Mouse (Mus musculus) MEL (cell line): Measurements from ENCODE around the gene Myl7. TPM values are rescaled to one million over a fixed set of nuclear protein-coding genes. Genes with fewer than 3 reads are reported as not detected.

Experiments used
- DNase-seq: peaks from one replicate; pipeline ENCODE4 v3.0.0; 2011; ENCODE audit warnings: low read depth, low spot score
- H3K27ac ChIP-seq: 2 replicates; pipeline ENCODE4 v1.5.1; 2012; ENCODE audit warnings: low read depth, mild to moderate bottlenecking, control low read depth, low read length, moderate library complexity; ENCODE audit not compliant: control insufficient read depth
- H3K27me3 ChIP-seq, 2 experiments: fragments of 150-350 bp in 1 of 2; sonication (generic) in 1 of 2; 2 replicates each; pipeline ENCODE4 v1.6.1; 2012; ENCODE audit warnings: low read length in 2 of 2, mild to moderate bottlenecking in 2 of 2, improper control_type of control experiment in 1 of 2, moderate library complexity in 1 of 2; ENCODE audit not compliant: insufficient read depth in 2 of 2, control insufficient read depth in 1 of 2
- H3K36me3 ChIP-seq, 2 experiments: 2 replicates each; pipeline ENCODE4 v1.6.1; 2012 to 2014; ENCODE audit warnings: low read length in 2 of 2, improper control_type of control experiment in 1 of 2, inconsistent platforms in 1 of 2, mild to moderate bottlenecking in 1 of 2; ENCODE audit not compliant: insufficient read depth in 2 of 2, control insufficient read depth in 1 of 2
- H3K4me1 ChIP-seq, 2 experiments: fragments of 150-350 bp in 1 of 2; sonication (generic) in 1 of 2; 2 replicates each; pipeline ENCODE4 v1.6.1; 2012; ENCODE audit warnings: low read length in 2 of 2, improper control_type of control experiment in 1 of 2, mild to moderate bottlenecking in 1 of 2; ENCODE audit not compliant: insufficient read depth in 2 of 2, control insufficient read depth in 1 of 2
- H3K4me3 ChIP-seq, 2 experiments: fragments of 150-350 bp in 1 of 2; sonication (generic) in 1 of 2; 2 replicates each; pipeline ENCODE4 v1.5.1; 2012; ENCODE audit warnings: low read depth in 2 of 2, low read length in 2 of 2, mild to moderate bottlenecking in 2 of 2, moderate library complexity in 2 of 2, control low read depth in 1 of 2, improper control_type of control experiment in 1 of 2; ENCODE audit not compliant: control insufficient read depth in 1 of 2, insufficient read depth in 1 of 2
- H3K79me2 ChIP-seq: 2 replicates; pipeline ENCODE4 v1.6.1; 2012; ENCODE audit warnings: mild to moderate bottlenecking, low read length, moderate library complexity; ENCODE audit not compliant: control insufficient read depth, poor library complexity, insufficient read depth
- H3K9ac ChIP-seq: 2 replicates; pipeline ENCODE4 v1.6.1; 2012; ENCODE audit warnings: low read depth, mild to moderate bottlenecking, control low read depth, low read length, moderate library complexity; ENCODE audit not compliant: control insufficient read depth, poor library complexity, severe bottlenecking
- H3K9me3 ChIP-seq: fragments of 150-350 bp; sonication (generic); replicated peaks from 2 replicates; pipeline ENCODE4 v1.6.1; 2012; ENCODE audit warnings: mild to moderate bottlenecking, low read length, improper control_type of control experiment, moderate library complexity; ENCODE audit not compliant: insufficient read depth
- BHLHE40 ChIP-seq: IDR thresholded peaks from 2 replicates; pipeline ENCODE4 v1.6.1; 2012; ENCODE audit warnings: low read depth, mild to moderate bottlenecking, inconsistent platforms, low read length, improper control_type of control experiment, borderline replicate concordance
- CHD2 ChIP-seq: IDR thresholded peaks from 2 replicates; pipeline ENCODE4 v1.6.1; 2011; ENCODE audit warnings: low read length, improper control_type of control experiment
- CTCF ChIP-seq, 3 experiments: IDR thresholded peaks in 2 of 3; conservative IDR thresholded peaks in 1 of 3; 2 replicates each; pipeline ENCODE4 v1.5.1; 2011 to 2012; ENCODE audit warnings: low read length in 3 of 3, low read depth in 2 of 3, mild to moderate bottlenecking in 2 of 3, improper control_type of control experiment in 1 of 3, inconsistent platforms in 1 of 3, mixed read lengths in 1 of 3, moderate library complexity in 1 of 3; ENCODE audit not compliant: control insufficient read depth in 1 of 3, insufficient read depth in 1 of 3, poor library complexity in 1 of 3, severe bottlenecking in 1 of 3
- ELF1 ChIP-seq: IDR thresholded peaks from 2 replicates; pipeline ENCODE4 v1.6.1; 2014; ENCODE audit warnings: low read depth, mild to moderate bottlenecking, inconsistent platforms, low read length, improper control_type of control experiment, moderate library complexity
- EP300 ChIP-seq, 2 experiments: IDR thresholded peaks; 2 replicates each; pipeline ENCODE4 v1.6.1; 2011; ENCODE audit warnings: improper control_type of control experiment in 2 of 2, low read length in 2 of 2, low read depth in 1 of 2, mild to moderate bottlenecking in 1 of 2
- GATA1 ChIP-seq: IDR thresholded peaks from 2 replicates; pipeline ENCODE4 v1.6.1; 2011; ENCODE audit warnings: low read depth, low read length, improper control_type of control experiment
- JUND ChIP-seq: IDR thresholded peaks from 2 replicates; pipeline ENCODE4 v1.6.1; 2011; ENCODE audit warnings: low read depth, mild to moderate bottlenecking, improper control_type of control experiment, low read length
- MAX ChIP-seq: IDR thresholded peaks from 2 replicates; pipeline ENCODE4 v1.6.1; 2011; ENCODE audit warnings: low read length, improper control_type of control experiment
- MXI1 ChIP-seq: IDR thresholded peaks from 2 replicates; pipeline ENCODE4 v1.6.1; 2011; ENCODE audit warnings: mild to moderate bottlenecking, low read depth, low read length, improper control_type of control experiment
- MYC ChIP-seq: IDR thresholded peaks from 2 replicates; pipeline ENCODE4 v1.6.1; 2011; ENCODE audit warnings: low read depth, mild to moderate bottlenecking, low read length, improper control_type of control experiment, moderate library complexity
- NELFE ChIP-seq: IDR thresholded peaks from 2 replicates; pipeline ENCODE4 v1.6.1; 2011; ENCODE audit warnings: low read depth, low read length, improper control_type of control experiment
- NRF1 ChIP-seq: IDR thresholded peaks from 2 replicates; pipeline ENCODE4 v1.6.1; 2014; ENCODE audit warnings: low read depth, mild to moderate bottlenecking, inconsistent platforms, low read length, improper control_type of control experiment, moderate library complexity; ENCODE audit not compliant: poor library complexity, insufficient read depth, severe bottlenecking
- POLR2AphosphoS2 ChIP-seq: IDR thresholded peaks from 2 replicates; pipeline ENCODE4 v1.6.1; 2011; ENCODE audit warnings: low read length, improper control_type of control experiment
- RAD21 ChIP-seq: IDR thresholded peaks from 2 replicates; pipeline ENCODE4 v1.6.1; 2011; ENCODE audit warnings: mild to moderate bottlenecking, low read depth, low read length, improper control_type of control experiment
- SMC3 ChIP-seq: IDR thresholded peaks from 2 replicates; pipeline ENCODE4 v1.6.1; 2011; ENCODE audit warnings: low read depth, low read length, improper control_type of control experiment
- TAL1 ChIP-seq: IDR thresholded peaks from 2 replicates; pipeline ENCODE4 v1.6.1; 2012; ENCODE audit warnings: mild to moderate bottlenecking, inconsistent platforms, low read length, moderate library complexity, mixed read lengths
- TBP ChIP-seq: IDR thresholded peaks from 2 replicates; pipeline ENCODE4 v1.8.0; 2011; ENCODE audit warnings: low read depth, low read length, improper control_type of control experiment
- USF1 ChIP-seq: IDR thresholded peaks from 2 replicates; pipeline ENCODE4 v1.6.1; 2014; ENCODE audit warnings: low read depth, mild to moderate bottlenecking, inconsistent platforms, low read length, improper control_type of control experiment, moderate library complexity
- USF2 ChIP-seq, 2 experiments: IDR thresholded peaks; 2 replicates each; pipeline ENCODE4 v1.6.1; 2011 to 2012; ENCODE audit warnings: improper control_type of control experiment in 2 of 2, low read length in 2 of 2, borderline replicate concordance in 1 of 2, inconsistent platforms in 1 of 2, low read depth in 1 of 2, mild to moderate bottlenecking in 1 of 2; ENCODE audit not compliant: insufficient read depth in 1 of 2
- ZNF384 ChIP-seq: IDR thresholded peaks from 2 replicates; pipeline ENCODE4 v1.6.1; 2012; ENCODE audit warnings: low read depth, mild to moderate bottlenecking, inconsistent platforms, low read length, improper control_type of control experiment
- polyA plus RNA-seq, 2 experiments: library from polyadenylated mRNA; stranded (reverse) in 1 of 2; unstranded in 1 of 2; fragments of >175 nt in 1 of 2; fragments of >200 nt in 1 of 2; gene quantifications; 2 replicates each; pipeline versions ENCODE4 v1.2.1 to v1.2.4; 2012; ENCODE audit warnings: low replicate concordance in 2 of 2, low read depth in 1 of 2; ENCODE audit not compliant: insufficient read length in 2 of 2, insufficient read depth in 1 of 2, missing spikeins in 1 of 2
- total RNA-seq: library from RNA; depleted of rRNA; stranded (reverse); fragments of 300-350 nt; gene quantifications from 2 replicates; pipeline ENCODE4 v1.2.3, GENCODE M21; 2012

Myl7 gene
- total and polyA plus RNA-seq, 3 experiments = not detected

GRCm38 (mm10) chr11:5862394-5863105 lies 36.0 kb downstream of the Myl7 start:
- Histone ChIP-seq H3K4me3 (no peak overlapping the region), H3K27ac (no peak overlapping the region), H3K9me3 (no peaks in the 10 kb centered on the region), H3K79me2 (no peaks in the 10 kb centered on the region), H3K27me3 (peaks cover 0 to 2% of the 10 kb centered on the region in 2 experiments; a peak in 2 of 4 replicates), H3K4me1 (no peaks in the 10 kb centered on the region), H3K36me3 (no peaks in the 10 kb centered on the region), H3K9ac (no peak overlapping the region)
- no peak for DNase-seq
- no peak for TF ChIP-seq MAX
- TF ChIP-seq MXI1 = no peak
- no peak for TF ChIP-seq TBP
- no peak for TF ChIP-seq SMC3
- no peak for TF ChIP-seq GATA1
- TF ChIP-seq CHD2 = no peak
- TF ChIP-seq NELFE = no peak
- TF ChIP-seq USF1 = no peak
- no peak for TF ChIP-seq NRF1
- TF ChIP-seq BHLHE40 = no peak
- TF ChIP-seq USF2 (IDR thresholded peaks at IDR 0.05; ENCODE audit: borderline replicate concordance in 1 of 2, insufficient read depth in 1 of 2, low read depth in 1 of 2, low read length in 2 of 2) = no peak
- no peak for TF ChIP-seq ELF1
- no peak for TF ChIP-seq JUND
- no peak for TF ChIP-seq CTCF (IDR thresholded peaks at IDR 0.05 in 2 of 3, conservative IDR thresholded peaks at IDR 0.05 in 1 of 3; ENCODE audit: control insufficient read depth in 1 of 3, insufficient read depth in 1 of 3, low read depth in 2 of 3, low read length in 3 of 3, poor library complexity in 1 of 3, severe bottlenecking in 1 of 3)
- no peak for TF ChIP-seq ZNF384
- TF ChIP-seq MYC = no peak
- no peak for TF ChIP-seq RAD21
- TF ChIP-seq POLR2AphosphoS2 = no peak
- TF ChIP-seq TAL1 = no peak
- no peak for TF ChIP-seq EP300 (IDR thresholded peaks at IDR 0.05; ENCODE audit: low read depth in 1 of 2, low read length in 2 of 2)
